Mouse (Mus musculus): Measurements from ENCODE around the gene Entpd3. TPM values are rescaled to one million over a fixed set of nuclear protein-coding genes. Genes with fewer than 3 reads are reported as not detected.

Gene Entpd3
- polyA plus RNA-seq, 1 experiment from 2014 or later: 2.2 TPM

DNA sequence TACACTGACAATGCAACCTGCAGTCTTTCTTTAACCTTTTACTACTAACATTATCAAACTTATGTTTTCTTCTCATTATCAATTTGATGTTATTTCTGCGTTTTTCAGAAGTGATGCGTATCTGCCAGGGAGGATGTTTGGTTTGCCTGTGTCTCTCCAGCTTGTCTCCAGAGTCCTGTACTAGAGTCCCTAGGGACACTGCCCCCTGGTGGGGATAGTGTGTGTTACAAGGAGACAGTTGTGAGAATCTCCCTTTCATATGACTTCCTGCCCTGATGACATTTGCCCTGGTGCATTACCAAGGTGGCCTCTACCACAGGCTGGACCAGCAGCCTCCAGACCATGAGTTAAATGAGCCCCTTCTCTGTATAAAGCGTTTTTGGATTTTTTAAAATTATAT, 46.9 kb downstream of the Entpd3 start:
- WGBS: 18% methylated on average over 3 of the region's 3 CpGs

DNA sequence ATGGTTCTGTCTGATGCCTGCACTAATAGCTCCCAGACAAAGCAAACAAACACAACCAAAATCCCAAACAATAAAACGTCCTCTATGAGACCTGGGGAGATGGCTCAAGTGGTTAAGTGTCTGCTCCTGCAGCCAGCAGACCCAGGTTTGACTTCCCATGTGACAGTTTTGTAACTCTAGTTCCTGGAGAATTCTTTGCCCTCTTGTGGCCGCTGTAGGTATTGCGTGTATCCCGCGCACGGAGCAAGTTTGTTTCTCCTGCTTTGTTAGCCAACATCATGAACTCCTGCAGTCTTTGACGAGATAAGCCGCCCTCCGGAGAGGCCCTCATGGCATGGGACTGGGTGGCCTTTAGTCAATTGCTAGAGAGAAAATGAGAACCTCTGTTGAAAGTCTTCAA, 51.9 kb downstream of the Entpd3 start:
- WGBS: 8% methylated on average over 9 of the region's 9 CpGs
- H3K4me3 ChIP-seq: no peak overlapping the region
- ATAC-seq (ENCODE audit: low FRiP score, low read depth): no peak
- no peak overlapping the region for H3K27ac ChIP-seq
- peaks cover 6% of the 10 kb centered on the region; the same call in 1 of the 2 replicates for H3K4me1 ChIP-seq
- H3K9me3 ChIP-seq: no peaks in the 10 kb centered on the region
- H3K27me3 ChIP-seq: no peaks in the 10 kb centered on the region
- no peaks in the 10 kb centered on the region for H3K36me3 ChIP-seq
- no peak overlapping the region for H3K9ac ChIP-seq
- H3K4me2 ChIP-seq (replicated peaks): no peak overlapping the region

More for the DNA sequence above, 46.9 kb downstream of the Entpd3 start:
- no peaks in the 10 kb centered on the region for H3K9me3 ChIP-seq
- no peak overlapping the region for H3K4me3 ChIP-seq
- H3K4me1 ChIP-seq: peaks cover 15% of the 10 kb centered on the region
- H3K9ac ChIP-seq: no peak overlapping the region
- H3K4me2 ChIP-seq (replicated peaks): no peak overlapping the region
- H3K36me3 ChIP-seq: no peaks in the 10 kb centered on the region
- no peak overlapping the region for H3K27ac ChIP-seq
- ATAC-seq (ENCODE audit: low FRiP score, low read depth): no peak
- no peaks in the 10 kb centered on the region for H3K27me3 ChIP-seq

DNA sequence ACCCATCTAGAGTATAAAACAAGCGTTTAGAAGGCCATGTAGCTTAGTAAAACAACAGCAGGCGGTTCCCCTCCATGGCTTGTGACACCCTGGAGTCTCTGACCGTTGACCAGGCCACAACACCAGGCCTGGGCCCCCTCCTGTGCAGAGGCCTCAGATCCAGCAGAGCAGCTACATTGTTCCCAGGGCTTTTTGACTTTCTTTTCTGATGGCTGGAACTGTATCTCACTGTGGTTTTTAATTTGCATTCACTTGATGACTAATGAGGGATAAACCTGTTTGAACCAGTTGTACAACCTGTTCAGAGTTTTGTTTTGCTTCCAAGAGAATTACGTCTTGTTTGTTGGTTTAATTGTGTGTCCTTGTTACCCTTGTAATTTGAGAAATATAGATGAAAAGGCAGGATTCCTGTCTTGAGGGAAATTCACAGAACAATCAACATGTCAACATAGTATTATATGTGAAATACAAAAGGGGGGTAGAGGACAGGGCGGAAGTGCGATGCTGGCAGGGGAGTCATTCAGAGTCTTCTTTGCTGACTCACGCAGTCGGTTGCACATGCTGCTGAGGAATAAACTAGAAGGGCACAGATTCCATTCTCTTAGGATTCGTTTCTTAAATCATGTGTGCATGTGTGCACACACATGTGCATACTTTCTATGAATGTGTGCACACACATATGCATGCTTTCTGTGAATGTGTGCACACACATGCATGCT, 53.9 kb downstream of the Entpd3 start:
- no peaks in the 10 kb centered on the region for H3K36me3 ChIP-seq
- no peaks in the 10 kb centered on the region for H3K27me3 ChIP-seq
- no peak overlapping the region for H3K9ac ChIP-seq
- H3K4me1 ChIP-seq: peaks cover 6% of the 10 kb centered on the region; the same call in 1 of the 2 replicates
- H3K4me2 ChIP-seq (replicated peaks): no peak overlapping the region
- 64% methylated on average over 9 of the region's 9 CpGs for WGBS
- H3K9me3 ChIP-seq: no peaks in the 10 kb centered on the region
- no peak overlapping the region for H3K4me3 ChIP-seq
- no peak overlapping the region for H3K27ac ChIP-seq
- no peak for ATAC-seq (ENCODE audit: low FRiP score, low read depth)

- Histone ChIP-seq H3K4me3 (no peak overlapping the region), H3K27me3 (no peaks in the 10 kb centered on the region), H3K36me3 (no peaks in the 10 kb centered on the region), H3K9me3 (no peaks in the 10 kb centered on the region), H3K9ac (no peak overlapping the region), H3K4me1 (peaks cover 6% of the 10 kb centered on the region; the same call in 1 of the 2 replicates), H3K4me2 (replicated peaks) (no peak overlapping the region), H3K27ac (no peak overlapping the region)
- ATAC-seq (ENCODE audit: low FRiP score, low read depth): no peak
- 51% methylated on average over 6 of the region's 6 CpGs for WGBS
Measured at GRCm38 (mm10) chr9:120594839-120595238, 55.2 kb downstream of the Entpd3 start.

GRCm38 (mm10) chr9:120595306-120595705, 55.7 kb downstream of the Entpd3 start:
- WGBS: 67% methylated on average over 4 of the region's 4 CpGs
- Histone ChIP-seq H3K4me1 (peaks cover 6% of the 10 kb centered on the region; the same call in 1 of the 2 replicates), H3K27me3 (no peaks in the 10 kb centered on the region), H3K9ac (no peak overlapping the region), H3K27ac (no peak overlapping the region), H3K4me3 (no peak overlapping the region), H3K9me3 (no peaks in the 10 kb centered on the region), H3K4me2 (replicated peaks) (no peak overlapping the region), H3K36me3 (no peaks in the 10 kb centered on the region)
- no peak for ATAC-seq (ENCODE audit: low FRiP score, low read depth)

DNA sequence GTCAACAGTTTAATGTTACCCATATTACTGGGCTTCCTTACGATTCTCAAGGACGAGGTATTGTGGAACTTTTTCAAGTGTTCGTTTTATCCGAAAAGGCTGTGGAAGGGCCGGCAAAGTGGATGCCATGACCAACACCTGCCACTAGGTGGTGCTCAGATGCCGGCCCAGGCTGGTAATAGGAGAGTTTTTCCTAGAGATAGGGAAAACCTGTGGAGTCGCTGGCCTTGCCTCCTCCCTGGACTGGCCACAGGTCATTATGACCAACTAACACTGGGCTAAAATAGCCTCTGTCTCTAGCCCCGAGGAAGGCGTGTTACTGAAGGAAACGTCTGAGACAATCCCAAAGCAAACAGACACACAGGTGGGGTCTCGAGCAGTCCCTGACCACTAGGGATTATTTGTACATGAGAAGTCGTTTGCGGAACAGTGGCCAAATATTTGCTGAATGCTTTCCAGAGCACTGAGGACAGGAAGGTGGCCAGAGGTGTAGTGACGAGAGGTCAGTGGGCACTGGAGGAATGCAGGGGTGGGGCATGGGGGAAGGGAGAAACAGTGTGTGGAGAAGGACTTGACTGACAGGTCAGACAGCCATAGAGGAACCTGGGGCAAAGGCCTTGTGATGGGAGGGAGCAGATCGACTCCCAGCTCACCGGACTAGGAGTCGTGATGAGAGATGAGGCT, 62.0 kb downstream of the Entpd3 start:
- no peak overlapping the region for H3K4me3 ChIP-seq
- peak overlapping the region; percentile 9; the same call in 1 of the 2 replicates for H3K4me2 ChIP-seq (replicated peaks)
- H3K4me1 ChIP-seq: peaks cover 31% of the 10 kb centered on the region
- no peaks in the 10 kb centered on the region for H3K9me3 ChIP-seq
- H3K27me3 ChIP-seq: no peaks in the 10 kb centered on the region
- H3K27ac ChIP-seq: no peak overlapping the region
- 19% methylated on average over 17 of the region's 17 CpGs for WGBS
- H3K36me3 ChIP-seq: no peaks in the 10 kb centered on the region
- peak; percentile 29; the same call in 1 of the 2 replicates for ATAC-seq (ENCODE audit: low FRiP score, low read depth)
- no peak overlapping the region for H3K9ac ChIP-seq

DNA sequence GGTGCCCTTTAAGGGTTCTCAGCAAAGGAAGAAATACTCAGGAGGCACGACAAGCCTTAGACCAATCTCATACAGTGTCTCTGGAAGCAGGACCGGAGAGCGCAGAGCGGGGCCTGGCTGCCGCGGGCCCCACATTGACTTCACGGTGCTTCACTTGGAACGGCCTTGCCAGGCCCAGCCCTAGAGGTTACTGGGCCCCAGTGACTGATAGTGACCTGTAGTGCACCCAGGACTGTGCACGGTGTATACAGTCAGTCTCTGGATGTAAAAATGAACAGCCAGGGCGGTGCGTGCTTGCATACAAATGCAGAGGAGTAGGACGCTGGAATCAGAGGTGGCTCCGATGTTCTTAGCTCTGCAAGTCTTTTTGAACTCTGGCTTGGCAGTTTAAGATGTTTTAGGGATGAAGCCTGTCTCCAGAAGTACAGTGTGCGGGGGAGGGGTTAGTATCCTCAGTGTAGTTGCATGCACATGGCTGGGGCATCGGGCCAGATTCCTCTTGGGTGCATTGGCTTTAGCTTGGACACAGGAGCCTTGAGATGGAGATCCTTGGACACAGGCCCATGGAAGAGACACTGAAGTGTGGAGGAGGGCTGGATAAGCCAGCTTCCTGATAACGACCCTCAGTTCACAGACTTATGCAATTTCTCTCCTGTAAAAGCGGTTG, 62.7 kb downstream of the Entpd3 start:
- Histone ChIP-seq H3K27ac (peak overlapping the region; percentile 53), H3K4me3 (no peak overlapping the region), H3K4me1 (peaks cover 31% of the 10 kb centered on the region), H3K27me3 (no peaks in the 10 kb centered on the region), H3K9me3 (peaks cover 1% of the 10 kb centered on the region), H3K9ac (peak overlapping the region; percentile 52), H3K4me2 (replicated peaks) (peak overlapping the region; percentile 61), H3K36me3 (no peaks in the 10 kb centered on the region)
- WGBS: 51% methylated on average over 17 of the region's 17 CpGs
- peak; percentile 50 for ATAC-seq (ENCODE audit: low FRiP score, low read depth)

GRCm38 (mm10) chr9:120602839-120603511, 63.4 kb downstream of the Entpd3 start:
- H3K27ac ChIP-seq: peak overlapping the region; percentile 69
- H3K4me2 ChIP-seq (replicated peaks): peak overlapping the region; percentile 61
- 0 out of 2 replicates have a peak, but pooled peaks cover 4% of the 10 kb centered on the region for H3K36me3 ChIP-seq
- H3K9me3 ChIP-seq: peaks cover 8% of the 10 kb centered on the region
- H3K4me3 ChIP-seq: peak overlapping the region; percentile 29
- ATAC-seq (ENCODE audit: low FRiP score, low read depth): peak; percentile 87
- WGBS: 2% methylated on average over 23 of the region's 23 CpGs
- no peaks in the 10 kb centered on the region for H3K27me3 ChIP-seq
- peak overlapping the region; percentile 52 for H3K9ac ChIP-seq
- H3K4me1 ChIP-seq: peaks cover 31% of the 10 kb centered on the region

DNA sequence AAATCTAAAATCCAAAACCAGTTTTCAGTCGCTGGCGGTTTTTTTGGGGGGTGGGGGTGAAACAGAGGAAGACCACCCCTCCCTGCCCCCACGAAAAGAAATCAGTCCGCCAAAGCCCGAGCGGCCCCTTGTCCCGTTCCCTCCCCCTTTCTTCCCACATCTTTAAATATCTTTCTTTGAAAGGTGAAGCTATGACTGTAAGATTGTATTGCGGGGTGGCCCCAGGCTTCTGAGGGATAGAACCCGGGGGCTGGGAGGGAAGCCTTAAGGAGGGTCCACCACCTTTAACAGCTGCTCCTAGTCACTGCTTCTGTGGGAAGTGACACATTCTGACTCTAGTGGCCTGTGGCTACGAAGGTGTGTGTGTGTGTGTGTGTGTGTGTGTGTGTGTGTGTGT, 63.9 kb downstream of the Entpd3 start:
- H3K4me1 ChIP-seq: peaks cover 31% of the 10 kb centered on the region
- H3K4me3 ChIP-seq: peak overlapping the region; percentile 29
- no peak for ATAC-seq (ENCODE audit: low FRiP score, low read depth)
- H3K9ac ChIP-seq: peak overlapping the region; percentile 52; the same call in 1 of the 2 replicates
- H3K9me3 ChIP-seq: peaks cover 13% of the 10 kb centered on the region
- H3K36me3 ChIP-seq: 0 out of 2 replicates have a peak, but pooled peaks cover 5% of the 10 kb centered on the region
- 5% methylated on average over 10 of the region's 10 CpGs for WGBS
- H3K4me2 ChIP-seq (replicated peaks): peak overlapping the region; percentile 61
- peak overlapping the region; percentile 69; the same call in 1 of the 2 replicates for H3K27ac ChIP-seq
- H3K27me3 ChIP-seq: no peaks in the 10 kb centered on the region

DNA sequence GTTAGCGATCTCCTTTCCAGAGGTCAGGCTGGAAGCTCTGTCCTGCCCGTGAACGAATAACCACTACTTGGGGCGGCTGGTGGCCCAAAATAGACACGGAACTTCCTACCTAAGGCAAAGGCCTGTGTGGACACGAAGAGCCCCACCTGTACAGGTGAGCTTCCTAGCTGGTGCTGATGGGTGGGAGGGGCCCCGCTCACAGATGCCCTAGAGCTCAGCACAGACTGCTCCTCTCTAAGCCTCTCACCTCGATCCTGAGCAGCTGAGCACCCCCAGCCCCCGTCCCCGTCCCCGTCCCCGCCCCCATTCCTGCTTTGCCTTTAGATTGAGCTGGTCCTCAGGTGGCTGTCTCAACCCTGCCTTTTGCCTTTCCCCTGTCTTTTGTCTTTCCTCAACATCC, 64.3 kb downstream of the Entpd3 start:
- Histone ChIP-seq H3K27me3 (no peaks in the 10 kb centered on the region), H3K27ac (peak overlapping the region; percentile 69; the same call in 1 of the 2 replicates), H3K9me3 (peaks cover 17% of the 10 kb centered on the region), H3K9ac (0 out of 2 replicates have a peak overlapping the region, but pooled peaks have one; percentile 52), H3K4me2 (replicated peaks) (peak overlapping the region; percentile 61), H3K4me1 (peaks cover 31% of the 10 kb centered on the region), H3K36me3 (0 out of 2 replicates have a peak, but pooled peaks cover 5% of the 10 kb centered on the region), H3K4me3 (no peak overlapping the region; the same call in 1 of the 2 replicates)
- peak; percentile 53 for ATAC-seq (ENCODE audit: low FRiP score, low read depth)
- WGBS: 11% methylated on average over 12 of the region's 12 CpGs

GRCm38 (mm10) chr9:120611055-120611454, 71.4 kb downstream of the Entpd3 start:
- Histone ChIP-seq H3K4me3 (no peak overlapping the region), H3K27me3 (no peaks in the 10 kb centered on the region), H3K9ac (no peak overlapping the region), H3K27ac (no peak overlapping the region), H3K9me3 (peaks cover 17% of the 10 kb centered on the region), H3K4me1 (0 out of 2 replicates have a peak, but pooled peaks cover 5% of the 10 kb centered on the region), H3K36me3 (0 out of 2 replicates have a peak, but pooled peaks cover 5% of the 10 kb centered on the region), H3K4me2 (replicated peaks) (no peak overlapping the region)
- no peak for ATAC-seq (ENCODE audit: low FRiP score, low read depth)

Data from limb, embryonic 13.5 days (tissue).